Mouse (Mus musculus): ENCODE data around the gene Zswim3.
"Not testable (repeated sequence)": the region's sequence is repeated elsewhere in the genome, so short reads cannot be mapped to it uniquely, and the experiment has no call there.

Zswim3 gene

GRCm38 (mm10) chr2:164857101-164857821 lies 52.4 kb downstream of the Zswim3 start, which contains the start of gene Pltp:
Gene Pltp, minus strand, starts transcription at chr2:164857711.
- DNase-seq, result peak; percentile 80 to 84

GRCm38 (mm10) chr2:164857842-164858553 lies 53.1 kb downstream of the Zswim3 start:
- no peak for DNase-seq

- DNase-seq, result no peak
Observed at GRCm38 (mm10) chr2:164859155-164859554, 54.3 kb downstream of the Zswim3 start.

GRCm38 (mm10) chr2:164859640-164860432 lies 54.9 kb downstream of the Zswim3 start:
- no peak for DNase-seq

- DNase-seq, result no peak
Observed at GRCm38 (mm10) chr2:164861094-164861493, 56.2 kb downstream of the Zswim3 start.

GRCm38 (mm10) chr2:164862179-164862861 lies 57.4 kb downstream of the Zswim3 start:
- peak; percentile 87 to 92 for DNase-seq

GRCm38 (mm10) chr2:164863411-164863810 lies 58.5 kb downstream of the Zswim3 start:
- DNase-seq, result not testable (repeated sequence)

- DNase-seq, result no peak
Observed at GRCm38 (mm10) chr2:164864593-164864992, 59.7 kb downstream of the Zswim3 start.

- DNase-seq, result peak; percentile 83 to 91
Observed at GRCm38 (mm10) chr2:164866741-164867551, 62.0 kb downstream of the Zswim3 start.

GRCm38 (mm10) chr2:164867566-164867965 lies 62.7 kb downstream of the Zswim3 start:
- DNase-seq, result no peak

- peak; percentile 43 to 57 for DNase-seq
Observed at GRCm38 (mm10) chr2:164868491-164868890, 63.6 kb downstream of the Zswim3 start.
